Mouse (Mus musculus) heart, postnatal 0 days (tissue): ENCODE results near the gene Slc39a1. TPM values are rescaled to one million over a fixed set of nuclear protein-coding genes. Genes with fewer than 3 reads are reported as not detected.
A peak's percentile ranks its signal among the peaks of the same experiment; 100 is the strongest.
"Not testable (repeated sequence)": the region's sequence is repeated elsewhere in the genome, so short reads cannot be mapped to it uniquely, and the experiment has no call there.

Experiments
- ATAC-seq: fragments of 200-750 bp; cut with Nextera tagmentation; 2 replicates; pipeline ENCODE4 v1.8.0; 2017; ENCODE audit warnings: low read depth, moderate number of reproducible peaks, moderate library complexity; ENCODE audit not compliant: insufficient read depth
- DNase-seq: peaks from one replicate; pipeline ENCODE4 v3.0.0-alpha.2; 2016; ENCODE audit warnings: low spot score
- H3K27ac ChIP-seq: fragments of 300-500 bp; sonication (generic); 2 replicates; pipeline ENCODE4 v1.5.1; 2014; ENCODE audit warnings: low read depth, mild to moderate bottlenecking
- H3K27me3 ChIP-seq: fragments of 300-500 bp; sonication (generic); 2 replicates; pipeline ENCODE4 v1.6.1; 2014; ENCODE audit warnings: low read length, mixed read lengths; ENCODE audit not compliant: control insufficient read depth, insufficient read depth
- H3K36me3 ChIP-seq: fragments of 300-500 bp; sonication (generic); replicated peaks from 2 replicates; pipeline ENCODE4 v1.6.1; 2014; ENCODE audit warnings: low read length, mixed read lengths; ENCODE audit not compliant: control insufficient read depth, insufficient read depth
- H3K4me1 ChIP-seq: fragments of 300-500 bp; sonication (generic); 2 replicates; pipeline ENCODE4 v1.6.1; 2014; ENCODE audit warnings: antibody characterized with exemption; ENCODE audit not compliant: control insufficient read depth, insufficient read depth
- H3K4me2 ChIP-seq: fragments of 300-500 bp; sonication (generic); 2 replicates; pipeline ENCODE4 v1.6.1; 2014; ENCODE audit warnings: low read depth, mild to moderate bottlenecking, low read length, moderate library complexity
- H3K4me3 ChIP-seq: fragments of 300-500 bp; sonication (generic); 2 replicates; pipeline ENCODE4 v1.5.1; 2014; ENCODE audit warnings: low read depth, low read length
- H3K9ac ChIP-seq: fragments of 300-500 bp; sonication (generic); replicated peaks from 2 replicates; pipeline ENCODE4 v1.6.1; 2014; ENCODE audit warnings: low read depth, low read length, mixed read lengths
- H3K9me3 ChIP-seq: fragments of 300-500 bp; sonication (generic); replicated peaks from 2 replicates; pipeline ENCODE4 v1.6.1; 2016; ENCODE audit warnings: low read length; ENCODE audit not compliant: control insufficient read depth
- CTCF ChIP-seq: IDR thresholded peaks from 2 replicates; pipeline ENCODE4 v1.5.1; 2016; ENCODE audit warnings: antibody characterized with exemption, control low read depth, low read depth
- EP300 ChIP-seq: IDR thresholded peaks from 2 replicates; pipeline ENCODE4 v1.6.1; 2016; ENCODE audit warnings: antibody characterized with exemption, low read depth
- WGBS: fragments of 180-500 bp; shearing (Covaris S2); extraction: QIAGEN DNeasy Blood & Tissue Kit; methylation state at CpG from one replicate; pipeline ENCODE4 v1.1.7; 2014; 5-methylcytosine and 5-hydroxymethylcytosine counted together
- polyA plus RNA-seq: library from polyadenylated mRNA; unstranded; fragments of >200 nt; fragmentation: Nextera tagmentation; extraction: Ambion mirVana; gene quantifications from 2 replicates; pipeline ENCODE4 v1.2.1, GENCODE M21; 2015
- total RNA-seq: library from RNA; depleted of rRNA; stranded (reverse); fragments of >200 nt; gene quantifications from 2 replicates; pipeline ENCODE4 v1.2.3, GENCODE M21; 2014; ENCODE audit warnings: low replicate concordance

Slc39a1 gene
- total and polyA plus RNA-seq, 2 experiments from 2014 or later: 95.5 to 158 TPM

- no peaks in the 10 kb centered on the region for H3K27me3 ChIP-seq
- H3K9ac ChIP-seq: no peak overlapping the region
- DNase-seq: no peak
- no peaks in the 10 kb centered on the region for H3K4me1 ChIP-seq
- peaks cover 65% of the 10 kb centered on the region for H3K36me3 ChIP-seq
- ATAC-seq: no peak
- TF ChIP-seq CTCF (no peak), EP300 (no peak)
- no peak overlapping the region for H3K4me2 ChIP-seq
- H3K27ac ChIP-seq: no peak overlapping the region
- H3K9me3 ChIP-seq: no peaks in the 10 kb centered on the region
- 92% methylated on average over 7 of the region's 7 CpGs for WGBS
- H3K4me3 ChIP-seq: no peak overlapping the region
Measured at GRCm38 (mm10) chr3:90279743-90280142, 31.8 kb downstream of the Slc39a1 start.

- peaks cover 55% of the 10 kb centered on the region for H3K36me3 ChIP-seq
- 93% methylated on average over 9 of the region's 9 CpGs for WGBS
- TF ChIP-seq EP300: no peak
- TF ChIP-seq CTCF: no peak
- H3K4me2 ChIP-seq: no peak overlapping the region
- no peaks in the 10 kb centered on the region for H3K27me3 ChIP-seq
- H3K4me1 ChIP-seq: no peaks in the 10 kb centered on the region
- H3K9ac ChIP-seq: no peak overlapping the region
- no peak overlapping the region for H3K4me3 ChIP-seq
- H3K27ac ChIP-seq: no peak overlapping the region
- no peak for DNase-seq
- H3K9me3 ChIP-seq: no peaks in the 10 kb centered on the region
- no peak for ATAC-seq
Measured at GRCm38 (mm10) chr3:90280708-90281107, 32.7 kb downstream of the Slc39a1 start.

GRCm38 (mm10) chr3:90284150-90284549, 36.2 kb downstream of the Slc39a1 start:
- H3K4me2 ChIP-seq: no peak overlapping the region
- H3K9ac ChIP-seq: no peak overlapping the region
- DNase-seq: no peak
- no peak overlapping the region for H3K4me3 ChIP-seq
- no peaks in the 10 kb centered on the region for H3K4me1 ChIP-seq
- H3K36me3 ChIP-seq: peaks cover 21% of the 10 kb centered on the region
- no peaks in the 10 kb centered on the region for H3K27me3 ChIP-seq
- no peak for TF ChIP-seq CTCF
- no peak overlapping the region for H3K27ac ChIP-seq
- no peaks in the 10 kb centered on the region for H3K9me3 ChIP-seq
- 96% methylated on average over 2 of the region's 2 CpGs for WGBS
- ATAC-seq: no peak

GRCm38 (mm10) chr3:90289403-90289802, 41.4 kb downstream of the Slc39a1 start:
- H3K27ac ChIP-seq, H3K4me3 ChIP-seq, H3K36me3 ChIP-seq, H3K9ac ChIP-seq, H3K27me3 ChIP-seq, H3K9me3 ChIP-seq, H3K4me1 ChIP-seq, ATAC-seq, DNase-seq, H3K4me2 ChIP-seq: not testable (repeated sequence)
- WGBS: 59% methylated on average over 2 of the region's 3 CpGs

GRCm38 (mm10) chr3:90290602-90291001, 42.6 kb downstream of the Slc39a1 start:
- Histone ChIP-seq H3K9me3 (no peaks in the 10 kb centered on the region), H3K9ac (no peak overlapping the region), H3K36me3 (no peaks in the 10 kb centered on the region), H3K4me1 (peaks cover 21% of the 10 kb centered on the region), H3K4me3 (no peak overlapping the region), H3K4me2 (no peak overlapping the region), H3K27me3 (no peaks in the 10 kb centered on the region), H3K27ac (no peak overlapping the region)
- peak; percentile 38 for TF ChIP-seq CTCF
- TF ChIP-seq EP300: no peak
- no peak for DNase-seq
- ATAC-seq: no peak
- WGBS: 82% methylated on average over 1 of the region's 1 CpGs

GRCm38 (mm10) chr3:90291982-90292344, 44.0 kb downstream of the Slc39a1 start:
- Histone ChIP-seq H3K36me3 (no peaks in the 10 kb centered on the region; the same call in 1 of the 2 replicates), H3K4me2 (peak overlapping the region; percentile 76), H3K9ac (peak overlapping the region; percentile 83), H3K27me3 (no peaks in the 10 kb centered on the region), H3K9me3 (no peaks in the 10 kb centered on the region), H3K4me3 (peak overlapping the region; percentile 96), H3K4me1 (peaks cover 25% of the 10 kb centered on the region), H3K27ac (peak overlapping the region; percentile 93)
- WGBS: 30% methylated on average over 2 of the region's 2 CpGs
- TF ChIP-seq EP300 (no peak), CTCF (no peak)
- DNase-seq (no peak), ATAC-seq (no peak)
